Mouse (Mus musculus) cerebellum, postnatal 4 days (tissue): ENCODE data around the gene Car11.

Experiments used
- DNase-seq, 2 experiments: peaks; one replicate each; pipeline ENCODE4 v3.0.0; 2022; ENCODE audit warnings: low spot score in 2 of 2, mixed read lengths in 1 of 2

The Car11 gene

GRCm38 (mm10) chr7:45723301-45723700 is 23.7 kb downstream of the Car11 start:
- DNase-seq = no peak

- no peak for DNase-seq
These were observed 24.1 kb downstream of the Car11 start for GRCm38 (mm10) chr7:45723781-45724180.

- DNase-seq = no peak
These were observed 25.5 kb downstream of the Car11 start for GRCm38 (mm10) chr7:45725151-45725550.

DNA sequence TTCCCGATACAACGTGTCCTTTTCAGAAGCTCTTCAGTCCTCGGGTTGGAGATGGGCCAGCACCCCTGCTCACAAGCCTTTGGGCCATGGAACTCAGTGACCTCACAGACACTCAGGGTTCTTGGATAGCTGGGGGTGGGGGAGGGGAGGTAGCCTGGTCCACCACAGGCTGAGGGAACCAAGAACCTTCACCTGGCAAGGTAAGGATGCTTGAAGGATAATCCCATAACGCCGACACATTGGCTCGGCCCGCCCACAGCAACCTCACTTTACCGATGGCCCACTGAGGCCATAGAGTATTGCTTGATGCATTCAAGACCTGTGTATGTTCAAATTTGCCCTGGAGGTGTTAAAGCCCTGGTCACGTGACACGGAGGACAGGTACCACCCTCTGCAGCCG is 26.1 kb downstream of the Car11 start, which contains the start of gene Spaca4:
Gene Spaca4, minus strand, starts transcription at position 101 of the 400 bp plus-strand sequence.
- DNase-seq = no peak

DNA sequence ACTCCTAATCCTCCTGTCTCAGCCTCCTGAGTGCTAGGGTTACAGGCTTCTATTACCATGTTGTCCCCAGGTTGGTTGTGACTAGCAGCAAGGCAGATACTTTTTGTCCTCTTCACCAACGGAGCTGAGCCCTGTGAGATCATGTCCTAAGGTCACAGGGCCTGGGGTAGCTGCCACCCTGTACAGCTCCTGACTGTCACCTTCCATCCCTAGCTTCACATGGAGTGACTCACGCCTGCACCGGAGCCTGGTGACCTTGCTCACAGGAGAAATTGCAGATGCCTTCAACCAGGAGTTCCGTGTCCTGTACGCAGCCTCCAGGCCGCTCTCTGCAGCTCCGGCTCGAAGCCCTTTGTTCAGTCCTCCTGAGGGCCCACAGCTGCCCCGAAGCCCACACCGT is 26.8 kb downstream of the Car11 start:
- DNase-seq = no peak

- no peak for DNase-seq
These were observed 28.0 kb downstream of the Car11 start for GRCm38 (mm10) chr7:45727625-45728024.

DNA sequence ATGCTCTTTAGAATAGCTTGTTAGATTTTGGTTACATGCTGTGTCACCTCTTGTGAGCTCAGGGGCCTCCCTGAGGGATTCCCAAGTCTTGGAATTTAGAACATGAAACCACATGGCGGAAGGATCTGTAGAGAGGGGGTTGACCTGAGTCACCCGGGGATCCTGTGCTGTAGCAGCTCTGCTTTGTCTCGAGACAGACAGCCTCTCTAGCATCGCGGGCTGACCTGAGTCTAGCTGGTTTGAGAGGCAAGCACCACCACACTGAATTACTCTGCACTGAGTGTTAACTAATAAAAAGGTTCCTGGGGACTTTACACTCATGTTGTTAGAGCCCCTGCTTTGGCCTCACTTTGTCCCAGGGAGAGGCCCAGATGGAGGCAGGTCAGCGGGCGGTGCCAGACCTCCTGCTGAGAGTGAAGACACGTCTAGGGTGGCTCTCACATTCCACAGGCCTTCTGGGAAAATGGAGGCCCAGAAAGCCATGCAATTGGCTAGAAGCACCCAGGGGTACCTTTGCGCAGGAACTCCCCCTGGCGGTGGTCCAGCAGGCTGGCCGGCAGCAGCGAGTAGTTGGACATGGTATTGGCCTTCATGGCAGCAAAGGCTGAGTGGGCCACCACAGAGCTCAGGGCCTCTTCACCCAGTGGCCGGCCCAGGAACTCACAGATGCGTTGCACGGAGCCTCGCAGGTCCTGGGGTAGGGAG is 31.2 kb downstream of the Car11 start:
- DNase-seq = peak in 1 of 2 experiments; percentile 53

GRCm38 (mm10) chr7:45733477-45733876 is 33.8 kb downstream of the Car11 start:
- no peak for DNase-seq

- peak; percentile 62 to 84 for DNase-seq
These were observed 39.6 kb downstream of the Car11 start for GRCm38 (mm10) chr7:45739162-45739763.

DNA sequence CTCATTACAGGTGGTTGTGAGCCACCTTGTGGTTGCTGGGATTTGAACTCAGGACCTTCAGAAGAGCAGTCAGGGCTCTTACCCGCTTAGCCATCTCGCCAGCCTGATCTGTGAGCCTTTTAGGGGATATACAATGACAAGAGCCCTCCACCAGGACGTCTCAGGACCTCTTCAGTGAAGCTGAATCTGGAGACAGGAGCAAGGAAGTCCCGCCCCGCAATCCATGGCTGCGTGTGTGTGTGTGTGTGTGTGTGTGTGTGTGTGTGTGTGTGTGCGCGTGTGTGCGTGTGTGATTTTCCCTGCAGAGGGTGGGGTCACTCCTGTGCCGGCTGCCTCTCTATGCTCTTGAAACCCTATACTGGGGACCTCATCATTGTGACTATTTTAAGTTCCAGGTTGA is 40.2 kb downstream of the Car11 start:
- DNase-seq = no peak

DNA sequence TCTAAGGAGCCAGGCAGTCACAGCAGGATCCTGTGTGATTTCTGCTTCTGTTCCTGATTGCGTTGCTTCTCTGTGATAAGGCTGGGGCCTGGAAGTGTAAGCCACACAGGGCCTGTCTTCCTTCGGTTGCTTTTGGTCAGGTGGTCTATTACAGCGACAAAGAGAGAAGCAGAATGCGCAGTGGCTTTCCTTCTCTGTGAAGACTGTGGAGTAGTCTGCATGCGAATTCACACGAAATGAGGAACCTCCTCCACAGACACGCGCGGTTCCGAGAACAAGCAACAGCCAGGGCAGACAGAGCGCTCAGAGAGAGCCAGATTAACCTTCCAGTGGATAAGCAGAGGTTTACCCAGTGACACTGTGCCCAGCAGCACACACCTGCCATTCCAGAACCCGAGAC is 41.7 kb downstream of the Car11 start:
- DNase-seq = no peak

DNA sequence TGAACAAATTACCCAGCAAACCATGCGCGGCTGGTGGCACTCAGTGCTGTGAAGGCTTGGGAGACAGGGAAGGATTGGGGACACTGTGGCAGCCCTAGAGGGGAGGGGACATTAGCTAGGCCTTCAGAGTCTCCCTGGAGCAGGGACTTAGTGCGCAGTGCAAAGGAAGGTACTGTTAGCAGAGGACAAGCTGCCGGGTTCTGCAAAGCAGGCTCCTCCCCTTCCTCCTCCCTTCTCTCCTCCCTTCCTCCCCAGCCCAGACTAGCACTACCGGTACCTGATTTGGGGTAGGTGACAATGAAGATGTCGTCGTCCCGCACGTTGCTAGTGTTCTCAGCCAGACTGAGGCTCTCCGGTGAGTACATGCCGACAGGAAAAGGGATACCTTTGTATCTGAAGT is 42.1 kb downstream of the Car11 start:
- no peak for DNase-seq

GRCm38 (mm10) chr7:45742338-45742737 is 42.7 kb downstream of the Car11 start:
- no peak for DNase-seq

DNA sequence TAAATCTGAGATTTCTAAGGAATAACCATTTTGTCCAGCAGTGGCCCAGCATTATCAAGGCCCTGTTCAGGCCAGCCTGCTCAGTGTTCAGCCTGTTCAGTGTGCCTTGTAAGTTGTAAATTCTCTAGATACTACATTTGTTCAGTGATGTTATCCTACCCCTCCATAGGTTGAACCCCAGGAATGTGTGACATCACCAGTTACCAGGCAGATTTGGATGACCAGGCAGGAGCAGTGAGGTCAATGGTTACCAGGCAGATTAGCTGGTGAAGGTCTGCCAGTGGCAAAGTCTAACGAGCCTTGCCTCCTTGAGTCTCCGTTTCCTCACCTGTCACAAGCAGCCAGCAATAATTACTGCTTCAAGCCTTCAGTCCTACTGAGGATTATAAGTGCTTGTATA is 44.7 kb downstream of the Car11 start:
- DNase-seq = peak; percentile 64 to 70

- no peak for DNase-seq
These were observed 46.9 kb downstream of the Car11 start for GRCm38 (mm10) chr7:45746518-45746917.

- no peak for DNase-seq
These were observed 47.8 kb downstream of the Car11 start for GRCm38 (mm10) chr7:45747450-45747849.

- DNase-seq = no peak
These were observed 48.5 kb downstream of the Car11 start for GRCm38 (mm10) chr7:45748110-45748509.

GRCm38 (mm10) chr7:45749401-45749800 is 49.8 kb downstream of the Car11 start:
- DNase-seq = no peak

GRCm38 (mm10) chr7:45750162-45750561 is 50.5 kb downstream of the Car11 start:
- no peak for DNase-seq
